Mouse (Mus musculus): ENCODE results near the gene Acox1.

Acox1 gene

GRCm38 (mm10) chr11:116210696-116211095, 11.9 kb upstream of the Acox1 start:
- no peak for DNase-seq (ENCODE audit: low read depth)

GRCm38 (mm10) chr11:116209257-116209656, 10.4 kb upstream of the Acox1 start:
- no peak for DNase-seq (ENCODE audit: low read depth)

- no peak for DNase-seq (ENCODE audit: low read depth)
Observed at GRCm38 (mm10) chr11:116208660-116209059, 9.8 kb upstream of the Acox1 start.

- no peak for DNase-seq (ENCODE audit: low read depth)
Observed at GRCm38 (mm10) chr11:116206678-116207077, 7.8 kb upstream of the Acox1 start.

GRCm38 (mm10) chr11:116203150-116203549, 4.3 kb upstream of the Acox1 start:
- DNase-seq (ENCODE audit: low read depth): no peak

GRCm38 (mm10) chr11:116201151-116201550, 2.3 kb upstream of the Acox1 start:
- DNase-seq (ENCODE audit: low read depth): no peak

- DNase-seq (ENCODE audit: low read depth): no peak
Observed at GRCm38 (mm10) chr11:116198132-116198531, 713 bp downstream of the Acox1 start.

- no peak for DNase-seq (ENCODE audit: low read depth)
Observed at GRCm38 (mm10) chr11:116197584-116197906, 1.3 kb downstream of the Acox1 start.

- no peak for DNase-seq (ENCODE audit: low read depth)
Observed at GRCm38 (mm10) chr11:116196866-116197583, 1.8 kb downstream of the Acox1 start.

GRCm38 (mm10) chr11:116196336-116196735, 2.5 kb downstream of the Acox1 start:
- no peak for DNase-seq (ENCODE audit: low read depth)

GRCm38 (mm10) chr11:116195252-116195651, 3.6 kb downstream of the Acox1 start:
- DNase-seq (ENCODE audit: low read depth): no peak

GRCm38 (mm10) chr11:116194619-116195018, 4.2 kb downstream of the Acox1 start:
- no peak for DNase-seq (ENCODE audit: low read depth)

GRCm38 (mm10) chr11:116187226-116187930, 11.5 kb downstream of the Acox1 start:
- no peak for DNase-seq (ENCODE audit: low read depth)

- DNase-seq (ENCODE audit: low read depth): no peak
Observed at GRCm38 (mm10) chr11:116186360-116186759, 12.5 kb downstream of the Acox1 start.

- no peak for DNase-seq (ENCODE audit: low read depth)
Observed at GRCm38 (mm10) chr11:116185836-116186235, 13.0 kb downstream of the Acox1 start.

- no peak for DNase-seq (ENCODE audit: low read depth)
Observed at GRCm38 (mm10) chr11:116178411-116179121, 20.3 kb downstream of the Acox1 start.

- DNase-seq (ENCODE audit: low read depth): no peak
Observed at GRCm38 (mm10) chr11:116176010-116176409, 22.8 kb downstream of the Acox1 start.

GRCm38 (mm10) chr11:116174775-116175448, 23.9 kb downstream of the Acox1 start:
- no peak for DNase-seq (ENCODE audit: low read depth)

GRCm38 (mm10) chr11:116171959-116172358, 26.9 kb downstream of the Acox1 start:
- no peak for DNase-seq (ENCODE audit: low read depth)

GRCm38 (mm10) chr11:116170003-116170800, 28.6 kb downstream of the Acox1 start:
- no peak for DNase-seq (ENCODE audit: low read depth)

- DNase-seq (ENCODE audit: low read depth): no peak
Observed at GRCm38 (mm10) chr11:116169214-116169613, 29.6 kb downstream of the Acox1 start.
